Mouse (Mus musculus): ENCODE measurements around the gene Usf3.

GRCm38 (mm10) chr16:44253797-44254634 is 81.0 kb downstream of the Usf3 start:
- TF ChIP-seq POLR2A (IDR thresholded peaks at IDR 0.05; ENCODE audit: low read depth, low read length) (no peak), CTCF (conservative IDR thresholded peaks at IDR 0.05; ENCODE audit: insufficient read depth, insufficient read length, low read depth, low read length) (no peak)

Measured in kidney, adult 2 months (tissue).